Mouse (Mus musculus) heart, adult 2 months (tissue): ENCODE results near the gene Ugt1a10.

Source experiments
- CTCF ChIP-seq: fragments of 200-600 bp; IDR thresholded peaks from 2 replicates; pipeline ENCODE4 v1.8.1; 2022; ENCODE audit warnings: antibody characterized with exemption, mild to moderate bottlenecking, moderate library complexity
- EP300 ChIP-seq: fragments of 200-500 bp; IDR thresholded peaks from 2 replicates; pipeline ENCODE4 v1.6.1; 2011; ENCODE audit warnings: low read depth, low read length, control low read depth; ENCODE audit not compliant: insufficient read depth
- POLR2A ChIP-seq: fragments of 200-500 bp; IDR thresholded peaks from 2 replicates; pipeline ENCODE4 v1.6.1; 2011; ENCODE audit warnings: mild to moderate bottlenecking, low read depth, low read length, control low read depth; ENCODE audit not compliant: insufficient read depth

DNA sequence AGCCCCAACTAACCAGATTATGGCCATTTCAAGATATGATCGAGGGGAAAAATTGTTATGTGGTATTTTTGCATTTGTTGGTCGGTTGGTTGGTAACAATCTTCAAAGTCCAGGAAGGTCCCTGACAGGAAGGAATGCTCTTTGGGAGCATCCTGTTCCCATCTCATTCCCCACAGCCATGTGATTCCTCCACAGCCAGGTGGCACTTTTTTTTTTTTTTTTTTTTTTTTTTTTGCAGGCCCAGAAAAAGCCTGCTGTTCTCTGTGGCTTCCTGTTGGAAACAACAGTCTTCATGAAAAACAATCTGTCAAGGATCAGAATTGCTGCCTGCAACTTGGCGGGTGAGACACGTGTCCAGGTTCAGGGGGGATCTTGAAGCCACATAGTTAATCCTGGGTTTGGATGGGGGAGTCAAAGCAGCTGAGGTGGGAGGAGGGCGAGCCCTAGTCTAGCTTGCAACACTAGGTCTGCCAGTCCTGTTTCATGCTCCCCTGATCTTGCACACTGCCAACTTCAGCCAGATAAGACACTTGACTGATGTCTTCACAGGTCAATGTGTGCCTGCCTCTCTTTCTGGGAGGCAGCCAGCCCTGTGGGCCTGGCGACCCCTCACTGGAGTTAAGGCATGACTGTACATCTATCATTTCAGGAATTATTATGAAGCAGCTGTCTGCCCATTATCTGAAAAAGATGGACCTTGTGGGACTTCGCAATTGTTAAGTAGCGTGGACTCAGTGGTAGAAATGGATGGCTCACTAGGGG lies 203.9 kb downstream of the Ugt1a10 start:
- no peak for TF ChIP-seq CTCF
- TF ChIP-seq POLR2A: no peak
- TF ChIP-seq EP300: no peak
